Mouse (Mus musculus): ENCODE measurements around the gene Itpripl1.
"Not testable (repeated sequence)": the region's sequence is repeated elsewhere in the genome, so short reads cannot be mapped to it uniquely, and the experiment has no call there.

The Itpripl1 gene

GRCm38 (mm10) chr2:127143158-127144063 lies at the start of gene Itpripl1:
Gene Itpripl1, minus strand, starts transcription at chr2:127143442.
- peak; percentile 91 for DNase-seq

GRCm38 (mm10) chr2:127189574-127189973 lies 46.3 kb upstream of the Itpripl1 start:
- DNase-seq, result no peak

GRCm38 (mm10) chr2:127182598-127183381 lies 39.5 kb upstream of the Itpripl1 start:
- DNase-seq, result peak; percentile 90

- peak; percentile 41 for DNase-seq
Measured at GRCm38 (mm10) chr2:127166261-127166660, 23.0 kb upstream of the Itpripl1 start.

GRCm38 (mm10) chr2:127165675-127166074 lies 22.4 kb upstream of the Itpripl1 start:
- DNase-seq, result no peak

- DNase-seq, result no peak
Measured at GRCm38 (mm10) chr2:127145699-127146098, 2.5 kb upstream of the Itpripl1 start.

- peak; percentile 14 for DNase-seq
Measured at GRCm38 (mm10) chr2:127142577-127143157, 575 bp downstream of the Itpripl1 start.

- no peak for DNase-seq
Measured at GRCm38 (mm10) chr2:127142031-127142430, 1.2 kb downstream of the Itpripl1 start.

GRCm38 (mm10) chr2:127140011-127140410 lies 3.2 kb downstream of the Itpripl1 start:
- no peak for DNase-seq

GRCm38 (mm10) chr2:127139605-127140004 lies 3.6 kb downstream of the Itpripl1 start:
- no peak for DNase-seq

- DNase-seq, result no peak
Measured at GRCm38 (mm10) chr2:127139094-127139493, 4.1 kb downstream of the Itpripl1 start.

- DNase-seq, result peak; percentile 33
Measured at GRCm38 (mm10) chr2:127138449-127138848, 4.8 kb downstream of the Itpripl1 start.

- DNase-seq, result no peak
Measured at GRCm38 (mm10) chr2:127137838-127138420, 5.3 kb downstream of the Itpripl1 start.

GRCm38 (mm10) chr2:127136979-127137378 lies 6.3 kb downstream of the Itpripl1 start:
- DNase-seq, result peak; percentile 69

GRCm38 (mm10) chr2:127135255-127135654 lies 8.0 kb downstream of the Itpripl1 start:
- not testable (repeated sequence) for DNase-seq

- peak; percentile 95 for DNase-seq
Measured at GRCm38 (mm10) chr2:127133621-127134461, 9.4 kb downstream of the Itpripl1 start, which contains the start of gene Ncaph. Gene Ncaph, minus strand, starts transcription at chr2:127133954.

- no peak for DNase-seq
Measured at GRCm38 (mm10) chr2:127131353-127131752, 11.9 kb downstream of the Itpripl1 start.

GRCm38 (mm10) chr2:127128926-127129325 lies 14.3 kb downstream of the Itpripl1 start:
- no peak for DNase-seq

GRCm38 (mm10) chr2:127121591-127122235 lies 21.5 kb downstream of the Itpripl1 start:
- peak; percentile 83 for DNase-seq

GRCm38 (mm10) chr2:127108986-127109385 lies 34.3 kb downstream of the Itpripl1 start:
- DNase-seq, result no peak

GRCm38 (mm10) chr2:127092000-127092399 lies 51.2 kb downstream of the Itpripl1 start:
- no peak for DNase-seq
